Mouse (Mus musculus): Measurements from ENCODE around the gene Mtx1.
"Not testable (repeated sequence)": the region's sequence is repeated elsewhere in the genome, so short reads cannot be mapped to it uniquely, and the experiment has no call there.

The Mtx1 gene

DNA sequence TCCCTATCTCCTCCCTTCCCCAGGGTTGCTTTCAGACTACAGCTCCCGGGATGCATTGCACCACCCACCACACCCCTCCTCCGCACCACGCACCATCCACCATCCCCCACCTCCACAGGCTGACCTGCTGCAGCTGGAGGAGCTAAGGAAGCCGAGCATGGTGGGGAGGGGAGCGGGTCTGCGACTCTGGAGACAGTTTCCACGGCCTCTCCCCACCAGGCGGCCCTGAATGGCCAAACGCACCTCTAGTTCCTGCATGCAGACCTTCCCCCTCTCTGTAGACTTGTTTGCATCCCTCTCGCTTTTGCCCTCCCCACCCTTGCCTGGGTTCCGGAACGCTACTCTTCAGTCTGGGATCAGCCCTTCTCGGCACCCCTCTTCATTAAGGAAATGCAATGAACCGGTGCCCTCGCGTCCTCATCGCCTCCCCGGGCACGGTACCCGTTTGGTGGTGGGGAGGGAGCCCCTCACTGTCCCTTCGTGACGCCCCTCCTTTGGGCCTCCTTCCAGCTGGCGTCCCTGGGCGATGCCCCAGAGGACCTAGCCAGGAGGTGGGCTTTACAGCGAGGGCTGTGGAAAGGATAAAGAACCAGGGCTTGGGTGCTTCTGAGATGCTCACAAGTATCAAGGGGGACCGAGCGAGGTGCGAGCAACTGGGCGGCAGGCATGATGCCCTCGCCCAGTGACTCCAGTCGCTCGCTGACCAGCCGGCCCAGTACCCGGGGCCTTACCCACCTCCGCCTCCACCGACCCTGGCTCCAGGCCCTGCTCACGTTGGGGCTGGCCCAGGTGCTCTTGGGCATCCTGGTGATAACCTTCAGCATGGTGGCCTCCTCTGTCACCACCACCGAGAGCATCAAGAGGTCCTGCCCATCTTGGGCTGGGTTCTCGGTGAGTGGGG lies 43.6 kb downstream of the Mtx1 start, which contains the start of gene Fam189b:
TSS of gene Fam189b (plus strand) at position 86 of the 901 bp plus-strand sequence.
- peak; percentile 66 for DNase-seq (ENCODE audit: low spot score)

DNA sequence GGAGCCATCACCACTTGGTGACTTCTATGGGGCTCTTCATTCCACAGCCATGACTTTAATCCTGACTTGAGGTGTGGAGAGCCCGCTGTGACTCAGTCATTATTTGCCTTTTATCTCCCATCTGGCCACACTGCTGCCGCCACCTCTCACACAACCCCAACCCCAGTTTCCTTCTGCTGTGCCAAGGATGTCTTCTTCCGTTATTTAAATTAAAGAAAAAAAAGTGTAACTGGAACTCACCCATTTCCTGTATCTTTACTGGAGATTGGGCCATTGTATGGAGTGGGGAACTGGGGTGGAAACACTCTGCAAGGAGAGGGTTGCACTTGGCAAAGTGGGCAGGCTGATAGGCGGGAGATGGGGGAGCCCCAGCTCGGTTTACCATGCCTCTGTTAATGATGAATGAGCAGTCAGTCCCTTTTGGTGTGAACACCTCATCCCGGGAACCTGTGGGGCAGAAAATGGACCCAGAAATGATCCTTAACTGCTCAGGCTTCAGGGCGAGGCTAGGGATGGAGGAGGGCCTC lies 44.3 kb downstream of the Mtx1 start:
- DNase-seq (ENCODE audit: low spot score): no peak

- DNase-seq (ENCODE audit: low spot score): no peak
Measured at GRCm38 (mm10) chr3:89181749-89182500, 45.0 kb downstream of the Mtx1 start.

- no peak for DNase-seq (ENCODE audit: low spot score)
Measured at GRCm38 (mm10) chr3:89179056-89179455, 47.8 kb downstream of the Mtx1 start.

DNA sequence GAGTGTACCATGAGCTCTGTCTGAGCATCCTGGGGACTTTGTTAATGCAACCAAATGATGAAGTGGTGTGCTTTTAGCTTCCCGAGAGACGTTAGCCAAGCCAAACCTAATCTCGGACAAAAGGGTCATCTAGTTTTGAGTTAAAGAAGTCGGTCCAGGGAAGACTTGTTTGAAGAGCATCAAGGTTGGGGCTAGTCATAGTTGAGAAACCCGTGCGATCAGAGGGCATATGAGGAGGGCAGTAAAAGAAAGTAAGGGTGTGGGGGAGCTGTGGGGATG lies 48.8 kb downstream of the Mtx1 start:
- DNase-seq (ENCODE audit: low spot score): no peak

DNA sequence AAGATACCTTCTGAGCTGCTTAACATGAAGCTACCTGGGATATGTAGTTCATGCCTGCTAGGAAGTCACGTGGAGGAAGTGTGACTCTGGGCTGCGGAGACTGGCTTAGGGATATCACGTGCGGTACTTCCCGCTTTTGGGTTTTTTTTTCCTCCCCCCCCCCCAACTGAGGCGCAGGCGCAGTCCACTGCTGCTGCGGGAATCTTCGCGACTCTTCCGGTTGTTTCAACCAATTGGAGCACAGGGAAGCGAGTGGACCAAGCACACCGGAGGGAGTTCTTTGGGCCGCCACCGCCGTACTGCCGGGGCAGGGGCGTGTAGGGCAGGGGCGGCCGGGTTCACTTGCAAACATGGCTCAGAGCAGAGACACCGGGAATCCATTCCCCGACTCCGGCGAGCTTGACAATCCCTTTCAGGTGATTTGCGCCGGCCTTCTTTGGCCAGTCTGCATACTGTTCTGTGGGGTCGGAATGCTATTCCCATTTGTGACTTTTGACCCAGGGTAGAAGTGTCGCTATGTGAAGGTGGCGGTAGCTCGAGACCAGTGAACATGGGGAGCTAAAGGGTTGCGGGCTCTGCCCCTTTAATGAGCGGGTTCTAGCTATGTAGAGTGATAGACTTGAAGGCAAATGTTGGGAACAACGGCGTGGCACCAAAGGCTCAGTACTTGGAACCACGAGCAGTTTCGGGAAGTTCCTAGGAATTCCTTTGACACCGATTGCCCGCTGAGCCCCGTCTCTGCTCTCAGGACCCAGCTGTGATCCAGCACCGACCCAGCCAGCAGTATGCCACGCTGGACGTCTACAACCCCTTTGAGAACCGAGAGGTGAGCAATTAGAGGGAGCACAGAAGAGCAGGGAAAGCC lies 49.4 kb downstream of the Mtx1 start, which contains the start of gene Scamp3:
TSS of gene Scamp3 (plus strand) at position 232 of the 865 bp plus-strand sequence.
- peak; percentile 76 for DNase-seq (ENCODE audit: low spot score)

DNA sequence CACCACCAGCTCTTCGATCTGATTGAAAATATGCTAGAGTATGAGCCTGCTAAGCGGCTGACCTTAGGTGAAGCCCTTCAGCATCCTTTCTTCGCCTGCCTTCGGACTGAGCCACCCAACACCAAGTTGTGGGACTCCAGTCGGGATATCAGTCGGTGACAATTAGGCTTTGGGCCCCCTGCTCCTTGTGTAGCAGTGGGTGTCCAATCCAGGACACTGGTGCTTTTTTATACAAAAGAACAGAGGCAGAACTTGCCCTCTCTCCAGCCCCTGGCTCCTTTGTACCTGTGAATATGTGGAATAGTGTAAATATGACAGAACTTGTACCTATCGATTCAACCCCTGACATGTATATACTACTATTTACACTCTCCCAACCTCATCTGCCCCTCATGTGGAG lies 50.5 kb downstream of the Mtx1 start:
- no peak for DNase-seq (ENCODE audit: low spot score)

DNA sequence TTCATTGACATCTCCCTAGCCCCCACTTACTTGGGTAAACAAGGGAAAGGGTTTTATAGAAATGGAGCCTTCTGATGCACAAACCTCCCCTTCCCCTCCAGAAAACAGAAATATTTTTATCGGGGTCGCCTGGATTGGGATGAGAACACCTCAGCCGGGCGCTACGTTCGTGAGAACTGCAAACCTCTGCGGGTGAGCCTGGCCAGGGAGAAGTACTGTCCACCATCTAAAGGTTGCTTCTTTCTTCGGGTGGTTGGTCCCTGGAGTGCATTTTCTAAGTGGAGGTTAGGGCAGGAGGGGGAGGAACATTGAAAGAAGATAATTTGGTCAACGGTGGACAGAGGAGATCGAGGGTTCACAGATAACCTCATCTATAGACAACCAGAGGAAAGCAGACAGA lies 51.3 kb downstream of the Mtx1 start:
- DNase-seq (ENCODE audit: low spot score): no peak

DNA sequence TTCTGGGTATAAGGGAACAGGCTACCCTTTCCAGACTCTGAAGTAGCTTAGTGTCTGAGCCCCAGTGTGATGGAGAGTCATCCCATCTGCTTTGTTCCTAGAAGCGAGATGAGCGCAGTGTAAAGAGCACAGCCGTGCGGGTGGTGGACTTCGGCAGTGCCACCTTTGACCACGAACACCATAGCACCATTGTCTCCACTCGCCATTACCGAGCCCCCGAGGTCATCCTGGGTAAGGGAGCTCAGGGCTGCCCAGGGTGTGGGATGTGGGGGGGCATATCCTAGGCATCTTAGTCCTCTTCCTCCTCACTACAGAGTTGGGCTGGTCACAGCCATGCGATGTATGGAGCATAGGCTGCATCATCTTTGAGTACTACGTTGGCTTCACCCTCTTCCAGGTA lies 52.0 kb downstream of the Mtx1 start:
- no peak for DNase-seq (ENCODE audit: low spot score)

GRCm38 (mm10) chr3:89166945-89167344 lies 59.9 kb downstream of the Mtx1 start:
- DNase-seq (ENCODE audit: low spot score): no peak

- DNase-seq (ENCODE audit: low spot score): no peak
Measured at GRCm38 (mm10) chr3:89165268-89165870, 61.5 kb downstream of the Mtx1 start.

- DNase-seq (ENCODE audit: low spot score): peak; percentile 92
Measured at GRCm38 (mm10) chr3:89164506-89165267, 62.2 kb downstream of the Mtx1 start, which contains the start of gene Clk2. Gene Clk2 (plus strand): TSS chr3:89164795.

- DNase-seq (ENCODE audit: low spot score): no peak
Measured at GRCm38 (mm10) chr3:89163643-89164245, 63.1 kb downstream of the Mtx1 start.

DNA sequence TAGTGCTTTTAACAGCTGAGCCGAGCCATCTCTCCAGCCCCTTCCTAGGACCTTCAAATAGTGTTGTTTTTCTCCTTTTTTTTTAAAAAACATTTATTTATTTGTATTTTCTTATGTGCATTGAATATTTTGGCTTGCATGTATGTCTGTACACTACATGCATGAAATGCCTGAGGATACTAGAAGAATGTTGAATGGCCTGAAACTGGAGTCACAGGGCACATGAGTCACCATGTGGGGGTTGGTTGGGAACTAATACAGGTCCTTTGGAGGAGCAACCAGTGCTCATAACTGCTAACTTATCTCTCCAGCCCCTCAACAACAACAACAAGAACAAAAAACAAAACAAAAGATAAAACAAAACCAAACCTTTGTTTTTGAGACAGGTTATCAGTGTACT lies 63.8 kb downstream of the Mtx1 start:
- no peak for DNase-seq (ENCODE audit: low spot score)

GRCm38 (mm10) chr3:89161786-89162185 lies 65.1 kb downstream of the Mtx1 start:
- DNase-seq (ENCODE audit: low spot score): no peak

- DNase-seq (ENCODE audit: low spot score): not testable (repeated sequence)
Measured at GRCm38 (mm10) chr3:89161207-89161606, 65.7 kb downstream of the Mtx1 start.

DNA sequence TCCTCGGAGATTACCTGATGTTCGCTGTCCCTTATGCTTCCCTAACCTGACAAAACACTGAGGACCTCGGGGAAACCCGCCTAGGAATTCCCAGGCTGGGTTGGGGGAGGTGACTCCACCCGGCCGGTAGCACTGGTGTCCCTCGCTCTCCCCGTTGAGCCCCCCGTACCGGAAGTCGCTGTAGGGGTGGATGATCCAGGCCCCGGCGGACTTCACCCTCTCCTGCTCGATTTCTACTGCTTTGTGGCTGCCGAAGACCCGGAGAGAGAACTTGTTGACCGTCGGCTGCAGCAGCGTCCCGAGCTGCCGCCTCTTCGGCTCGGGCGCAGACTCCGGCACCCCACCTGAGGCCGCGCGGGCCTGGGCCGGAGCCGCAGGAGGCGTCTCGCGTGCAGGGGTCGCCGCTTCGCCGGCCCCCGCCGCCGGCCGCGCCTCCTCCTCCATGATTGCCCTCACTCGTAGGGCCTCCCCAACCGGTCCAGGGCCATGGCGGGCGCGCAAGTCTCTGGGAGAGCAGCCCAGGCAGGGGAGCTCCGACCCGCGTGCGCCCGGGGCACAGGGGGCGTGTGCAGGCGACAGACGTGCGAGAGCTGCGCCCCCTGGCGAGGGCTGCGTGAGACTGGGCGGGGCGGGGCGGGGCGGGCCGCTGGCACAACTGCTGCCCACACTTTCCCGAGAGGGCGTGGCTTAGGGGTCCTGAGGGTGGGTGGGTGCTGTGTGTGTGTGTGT lies 67.1 kb downstream of the Mtx1 start, which contains the start of gene Hcn3:
TSS of gene Hcn3 (minus strand) at position 581 of the 729 bp plus-strand sequence.
- DNase-seq (ENCODE audit: low spot score): peak; percentile 47

- peak; percentile 68 for DNase-seq (ENCODE audit: low spot score)
Measured at GRCm38 (mm10) chr3:89159211-89159610, 67.7 kb downstream of the Mtx1 start.

All from urinary bladder, postnatal 25 days (tissue).